Mouse (Mus musculus): ENCODE measurements around the gene AI854703. TPM values are rescaled to one million over a fixed set of nuclear protein-coding genes. Genes with fewer than 3 reads are reported as not detected.

Gene AI854703
- total RNA-seq, 2 experiments from 2014 or later = 0.36 to 0.47 TPM

GRCm38 (mm10) chr6:48664750-48665149 is 38.2 kb downstream of the AI854703 start:
- DNase-seq = no peak

- DNase-seq = no peak
These were observed 38.9 kb downstream of the AI854703 start for GRCm38 (mm10) chr6:48665471-48665870.

GRCm38 (mm10) chr6:48666159-48666586 is 39.6 kb downstream of the AI854703 start:
- DNase-seq = no peak

GRCm38 (mm10) chr6:48668022-48668421 is 41.5 kb downstream of the AI854703 start:
- DNase-seq = no peak

GRCm38 (mm10) chr6:48669446-48669969 is 42.9 kb downstream of the AI854703 start:
- DNase-seq = no peak

- no peak for DNase-seq
These were observed 47.9 kb downstream of the AI854703 start for GRCm38 (mm10) chr6:48674291-48675058.

- no peak for DNase-seq
These were observed 48.9 kb downstream of the AI854703 start for GRCm38 (mm10) chr6:48675400-48675930.

GRCm38 (mm10) chr6:48675931-48676859 is 49.6 kb downstream of the AI854703 start, which contains the start of gene Gimap9:
Gene Gimap9, plus strand, starts transcription at chr6:48676129.
- no peak for DNase-seq

GRCm38 (mm10) chr6:48676860-48677415 is 50.4 kb downstream of the AI854703 start:
- no peak for DNase-seq

GRCm38 (mm10) chr6:48677492-48678345 is 51.2 kb downstream of the AI854703 start:
- no peak for DNase-seq

- DNase-seq = no peak
These were observed 51.8 kb downstream of the AI854703 start for GRCm38 (mm10) chr6:48678391-48678790.

- no peak for DNase-seq
These were observed 53.1 kb downstream of the AI854703 start for GRCm38 (mm10) chr6:48679701-48680100.

GRCm38 (mm10) chr6:48680421-48680820 is 53.9 kb downstream of the AI854703 start:
- no peak for DNase-seq

GRCm38 (mm10) chr6:48681472-48682090 is 55.0 kb downstream of the AI854703 start:
- no peak for DNase-seq

GRCm38 (mm10) chr6:48682271-48682670 is 55.7 kb downstream of the AI854703 start:
- no peak for DNase-seq

Other genes starting within 250 kb of the AI854703 start
- gene Krba1, start 231.2 kb upstream of the AI854703 start, total RNA-seq (2021) = 10 to 100 TPM; 12.3 to 16.1 TPM
- 10 to 100 TPM; 17.6 to 20.1 TPM for gene Zfp467, start 180.9 kb upstream of the AI854703 start, total RNA-seq (2021)
- under 1 TPM; 0.16 to 0.27 TPM for gene Sspo, start 178.5 kb upstream of the AI854703 start, total RNA-seq (2021)
- 10 to 100 TPM; 42.3 to 47.3 TPM for gene Atp6v0e2, start 89.1 kb upstream of the AI854703 start, total RNA-seq (2021)
- 10 to 100 TPM; 11.9 to 14.1 TPM for gene Lrrc61, start 72.0 kb upstream of the AI854703 start, total RNA-seq (2021)
- 10 to 100 TPM; 40.1 to 47.0 TPM for gene Rarres2, start 54.0 kb upstream of the AI854703 start, total RNA-seq (2021)
- not detected for gene Gm45021, start 37.2 kb upstream of the AI854703 start, total RNA-seq (2021)
- 10 to 100 TPM; 18.5 to 25.2 TPM for gene Repin1, start 32.9 kb upstream of the AI854703 start, total RNA-seq (2021)
- gene Gm44965, start 32.8 kb upstream of the AI854703 start, total RNA-seq (2021) = 1 to 10 TPM in 1 of 2 experiments, not detected in 1; 5.4 TPM
- gene Zfp775, start 24.7 kb upstream of the AI854703 start, total RNA-seq (2021) = 1 to 10 TPM; 5.1 TPM
- 1 to 10 TPM; 4.0 to 7.4 TPM for gene Gimap8, start 20.5 kb downstream of the AI854703 start, total RNA-seq (2021)
- gene Gimap9, start 49.4 kb downstream of the AI854703 start, total RNA-seq (2021) = 1 to 10 TPM; 2.2 to 2.3 TPM
- gene Gimap4, start 57.8 kb downstream of the AI854703 start, total RNA-seq (2021) = 10 to 100 TPM; 13.5 to 16.5 TPM
- 10 to 100 TPM; 24.2 to 29.4 TPM for gene Gimap6, start 81.5 kb downstream of the AI854703 start, total RNA-seq (2021)
- 1 to 10 TPM; 2.1 to 5.2 TPM for gene Gm28053, start 91.8 kb downstream of the AI854703 start, total RNA-seq (2021)
- not detected for gene Gimap7, start 91.9 kb downstream of the AI854703 start, total RNA-seq (2021)
- gene Gimap1, start 112.3 kb downstream of the AI854703 start, total RNA-seq (2021) = 1 to 10 TPM; 7.9 to 9.1 TPM
- 1 to 10 TPM; 4.9 to 7.4 TPM for gene Gimap5, start 119.4 kb downstream of the AI854703 start, total RNA-seq (2021)
- under 1 TPM; 0.16 to 0.20 TPM for gene Gimap3, start 144.1 kb downstream of the AI854703 start, total RNA-seq (2021)
- 10 to 100 TPM; 10.8 to 15.2 TPM for gene Tmem176a, start 214.2 kb downstream of the AI854703 start, total RNA-seq (2021)
- 10 to 100 TPM; 32.9 to 45.7 TPM for gene Tmem176b, start 214.7 kb downstream of the AI854703 start, total RNA-seq (2021)
- gene Aoc1, start 246.1 kb downstream of the AI854703 start, total RNA-seq (2021) = not detected

All from gastrocnemius, postnatal 10 days (tissue).